Mouse (Mus musculus) thymus, postnatal 0 days (tissue): ENCODE measurements around the gene Smn1. TPM values are rescaled to one million over a fixed set of nuclear protein-coding genes. Genes with fewer than 3 reads are reported as not detected.
"Not testable (repeated sequence)": the region's sequence is repeated elsewhere in the genome, so short reads cannot be mapped to it uniquely, and the experiment has no call there.

Experiments
- DNase-seq: peaks from one replicate; pipeline ENCODE4 v3.0.0-alpha.2; 2015; ENCODE audit warnings: low spot score
- polyA plus RNA-seq: library from polyadenylated mRNA; unstranded; fragments of >200 nt; fragmentation: Nextera tagmentation; extraction: Ambion mirVana; gene quantifications from 2 replicates; pipeline ENCODE4 v1.2.1, GENCODE M21; 2015

The Smn1 gene
- 44.8 and 54.4 TPM in 2 replicates for polyA plus RNA-seq

- peak; percentile 89 for DNase-seq
Measured at GRCm38 (mm10) chr13:100124423-100125257, at the start of gene Smn1. Gene Smn1, plus strand, starts transcription at chr13:100124852.

DNA sequence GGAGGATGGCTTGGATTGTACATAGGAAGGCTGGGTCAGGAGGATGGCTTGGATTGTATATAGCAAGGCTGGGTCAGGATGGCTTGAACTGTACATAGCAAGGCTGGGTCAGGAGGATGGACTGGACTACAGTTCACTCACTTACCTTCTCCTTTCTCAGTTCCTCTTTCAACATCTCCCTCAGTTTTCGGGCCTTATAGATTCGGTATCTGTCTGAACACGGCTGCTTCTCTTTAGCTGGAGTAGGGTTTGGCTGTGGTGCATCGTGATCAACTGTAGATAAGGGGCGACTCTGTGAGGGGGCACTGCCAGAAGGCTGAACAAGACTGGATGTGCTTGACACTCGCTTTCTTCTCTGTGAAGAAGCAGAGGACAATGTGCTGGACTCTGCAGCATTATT lies 25.8 kb upstream of the Smn1 start:
- no peak for DNase-seq

DNA sequence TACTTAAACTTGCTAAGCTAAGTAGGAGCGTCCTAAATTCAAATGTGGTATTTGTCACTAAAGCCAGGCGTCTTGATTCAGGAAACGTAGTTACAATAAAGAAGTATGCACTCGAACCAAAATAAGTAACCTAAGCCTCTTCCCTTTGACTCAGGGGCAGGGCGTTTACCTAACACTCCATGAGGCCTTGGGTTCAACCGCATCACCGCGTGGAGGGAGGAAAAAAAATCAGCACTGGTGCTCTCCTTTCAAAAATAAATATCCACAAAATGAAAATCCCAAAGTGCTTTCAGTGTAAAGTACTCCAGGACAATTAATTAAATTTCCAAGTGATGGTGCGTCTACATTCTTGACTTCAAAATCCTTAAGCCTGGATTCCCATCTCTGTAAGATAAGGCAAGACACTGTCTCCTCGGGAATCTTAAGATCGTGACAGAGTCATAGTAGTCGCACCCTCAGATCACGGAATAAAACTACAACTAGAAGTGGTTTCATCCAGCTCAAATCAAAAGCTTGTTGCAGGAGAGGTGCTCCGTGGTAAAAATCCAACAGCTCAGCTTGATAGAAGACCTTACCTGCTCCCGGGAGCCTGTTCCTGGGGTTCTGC lies 21.5 kb upstream of the Smn1 start:
- no peak for DNase-seq

- peak; percentile 94 for DNase-seq
Measured at GRCm38 (mm10) chr13:100103748-100104254, 20.9 kb upstream of the Smn1 start, which contains the start of gene Bdp1. Gene Bdp1, minus strand, starts transcription at chr13:100104070.

- DNase-seq, result peak; percentile 54
Measured at GRCm38 (mm10) chr13:100107652-100108472, 16.8 kb upstream of the Smn1 start, which contains the start of gene Serf1. Gene Serf1, plus strand, starts transcription at chr13:100108012.

DNA sequence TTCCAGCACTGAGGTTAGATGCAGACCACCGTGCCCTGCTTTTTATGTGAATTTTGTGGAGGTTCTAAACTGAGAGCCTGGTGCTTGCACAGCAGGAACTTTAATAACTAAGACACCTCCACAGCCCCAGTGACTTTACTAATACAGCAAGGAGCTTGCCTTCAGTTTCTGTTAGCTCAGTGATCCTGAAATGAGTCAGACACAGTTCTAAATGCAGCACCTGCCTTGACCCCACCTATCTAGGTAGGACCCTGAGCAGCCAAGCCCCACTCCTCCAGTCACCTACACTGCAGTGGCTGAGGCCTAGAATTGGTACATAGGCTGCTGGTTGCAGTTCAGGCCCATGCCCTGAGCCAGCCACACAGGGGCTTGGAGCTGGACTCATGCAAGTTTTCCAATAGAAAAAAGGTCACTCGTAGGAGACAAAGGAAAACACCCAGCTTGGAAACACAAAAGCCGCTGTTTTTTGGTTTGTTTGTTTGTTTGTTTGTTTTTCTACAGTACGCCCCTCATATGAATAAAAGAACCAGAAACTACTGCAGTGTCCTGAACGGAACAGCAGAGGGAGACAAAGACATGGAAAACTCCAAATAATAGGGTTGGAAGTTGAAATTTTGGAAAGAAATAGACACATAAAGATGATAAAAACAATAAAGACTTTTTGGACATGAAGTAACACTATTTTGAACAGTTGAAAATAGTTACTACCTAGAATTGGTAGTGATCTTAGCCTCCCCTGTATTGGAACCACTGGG lies 12.3 kb upstream of the Smn1 start:
- DNase-seq, result no peak

DNA sequence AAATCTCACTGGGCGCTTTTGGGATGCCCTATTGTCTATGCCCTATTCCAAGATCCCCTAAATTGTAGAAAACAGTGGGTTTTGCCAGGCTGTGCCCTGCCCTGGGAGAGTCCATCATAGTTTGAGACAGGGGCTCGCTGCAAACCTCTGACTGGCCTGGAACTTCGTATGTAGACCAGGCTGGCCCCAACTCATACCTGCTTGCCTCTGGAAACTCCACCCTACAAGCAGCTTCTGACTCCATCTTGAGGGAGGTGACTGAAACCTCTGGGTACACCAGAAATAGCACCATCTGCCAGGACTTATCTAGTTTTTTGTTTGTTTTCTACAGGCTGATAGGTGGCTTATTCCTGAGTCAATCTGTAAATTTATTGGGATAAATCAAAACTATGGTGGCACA lies 682 bp upstream of the Smn1 start:
- no peak for DNase-seq

DNA sequence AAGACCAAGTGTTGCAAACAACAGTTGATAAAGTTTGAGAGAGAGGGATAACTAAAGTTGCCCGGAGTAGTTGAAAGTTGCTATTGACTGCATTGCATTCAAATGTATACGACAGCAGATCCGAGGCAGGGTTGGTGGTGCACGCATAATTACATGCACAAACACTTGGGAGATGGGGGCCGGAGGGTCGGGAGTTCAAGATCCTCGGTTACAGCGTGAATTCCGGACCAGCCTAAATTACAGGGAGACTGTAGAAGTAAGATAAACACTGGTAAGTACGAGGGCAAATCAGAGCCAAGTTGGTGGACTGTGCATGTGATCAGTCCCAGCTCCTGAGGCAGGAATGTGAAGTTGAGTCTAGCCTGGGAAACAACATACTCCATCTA lies 599 bp downstream of the Smn1 start:
- no peak for DNase-seq

DNA sequence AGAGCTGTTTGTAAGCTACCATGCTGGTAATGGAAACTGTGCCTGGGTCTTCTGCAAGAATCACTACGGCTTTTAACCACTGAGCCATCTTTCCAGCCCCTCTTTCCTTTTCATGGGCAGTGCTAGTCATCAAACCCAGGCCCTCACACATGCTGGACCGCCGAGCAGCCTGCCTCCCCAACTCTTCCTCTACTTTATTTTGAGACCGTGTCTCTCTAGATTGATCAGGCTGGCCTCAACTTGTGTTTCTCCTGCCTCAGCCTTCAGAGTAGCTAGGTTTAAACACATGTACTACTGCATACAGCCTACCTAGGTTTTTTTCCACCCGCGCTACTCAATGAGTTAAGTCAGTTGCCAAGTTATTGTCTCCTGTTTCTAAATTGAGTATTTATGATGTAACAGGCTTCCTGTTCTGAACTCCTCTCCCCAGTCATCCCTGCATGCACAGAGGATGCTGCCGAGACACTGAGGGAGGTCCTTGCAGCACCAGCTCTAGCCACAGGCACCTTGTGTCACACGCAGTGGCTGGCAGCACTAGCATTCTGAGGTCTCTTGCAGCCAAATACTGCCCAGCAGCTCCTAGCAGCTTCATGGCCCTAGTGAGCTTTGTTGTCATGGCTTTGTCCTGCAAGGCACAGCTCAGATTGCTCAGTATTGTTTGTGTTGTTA lies 17.1 kb downstream of the Smn1 start:
- no peak for DNase-seq

GRCm38 (mm10) chr13:100152659-100153058 lies 28.0 kb downstream of the Smn1 start:
- DNase-seq, result no peak

DNA sequence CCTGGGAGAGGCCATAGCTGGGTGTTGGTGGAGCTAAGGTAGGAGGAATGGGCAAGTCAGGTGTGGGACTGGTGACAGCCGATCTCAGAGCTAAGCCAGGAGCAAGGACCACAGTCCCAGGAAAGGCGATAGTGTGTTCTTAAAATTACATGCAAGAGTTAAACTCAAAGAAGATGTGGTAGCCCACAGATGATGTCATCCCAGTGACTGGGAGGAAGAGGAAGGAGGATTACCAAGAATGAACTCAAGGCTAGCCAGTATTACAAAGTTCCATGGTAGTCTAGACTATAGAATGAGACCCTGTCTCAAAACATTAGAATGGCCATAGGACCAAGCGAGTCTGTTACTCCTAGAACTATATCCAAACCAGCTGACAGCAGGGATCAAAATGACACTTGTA lies 32.0 kb downstream of the Smn1 start:
- DNase-seq, result no peak

- not testable (repeated sequence) for DNase-seq
Measured at GRCm38 (mm10) chr13:100161171-100161870, 36.7 kb downstream of the Smn1 start.

DNA sequence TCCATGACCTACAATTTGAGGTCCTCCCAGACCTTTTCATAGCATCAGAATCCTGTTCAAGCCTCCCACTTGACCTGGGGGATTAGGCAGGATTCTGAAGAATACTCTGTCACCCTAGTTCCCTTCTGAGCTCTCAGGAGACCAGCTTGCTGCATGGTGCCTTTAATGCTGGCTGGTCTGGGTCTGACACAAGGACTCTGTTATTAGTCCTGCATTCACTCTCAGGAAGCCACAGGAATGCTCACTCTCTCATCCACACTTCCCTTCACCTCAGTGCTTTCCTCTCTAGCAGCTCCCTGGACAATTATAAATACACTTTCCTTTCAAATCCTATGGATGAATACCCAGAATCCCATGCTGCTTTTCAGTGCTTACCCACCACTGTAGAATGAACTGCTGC lies 37.8 kb downstream of the Smn1 start:
- DNase-seq, result not testable (repeated sequence)

DNA sequence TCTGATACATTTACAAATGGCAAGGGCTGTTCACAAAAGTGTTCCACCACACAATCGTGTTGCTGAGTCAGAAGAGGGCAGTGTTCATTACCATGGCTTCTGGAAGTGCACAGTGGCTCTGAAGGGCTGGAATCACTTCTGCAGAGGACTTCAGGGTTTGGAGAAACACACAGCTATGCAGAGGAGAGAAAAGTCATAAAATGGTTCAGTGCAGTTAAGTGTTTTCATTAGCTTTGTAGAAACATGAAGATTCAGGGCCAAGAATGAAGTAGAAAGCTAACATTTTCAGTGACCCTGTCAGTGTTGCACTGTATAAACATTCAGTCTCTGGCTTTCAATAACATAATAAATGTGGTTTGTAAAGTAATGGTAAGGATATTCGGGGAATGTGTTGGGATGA lies 41.7 kb downstream of the Smn1 start:
- DNase-seq, result not testable (repeated sequence)

DNA sequence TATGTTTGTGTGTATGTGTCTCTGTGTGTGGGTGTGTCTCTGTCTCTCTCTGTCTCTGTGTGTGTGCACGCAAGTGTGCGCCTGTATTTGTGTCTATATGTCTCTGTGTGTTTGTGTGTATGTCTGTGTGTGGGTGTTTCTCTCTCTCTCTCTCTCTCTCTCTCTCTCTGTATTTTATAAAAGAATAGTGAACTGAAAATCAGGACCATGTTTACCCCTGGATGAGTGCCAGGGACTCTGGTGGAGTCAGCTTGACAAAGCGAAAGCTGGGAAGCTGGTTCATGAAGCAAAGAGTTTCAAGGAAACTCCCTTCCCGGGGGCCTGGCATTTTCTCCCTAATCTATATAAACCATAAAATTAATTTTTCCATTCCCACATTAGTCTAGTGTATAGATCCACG lies 49.7 kb downstream of the Smn1 start:
- not testable (repeated sequence) for DNase-seq

- DNase-seq, result not testable (repeated sequence)
Measured at GRCm38 (mm10) chr13:100183111-100183510, 58.5 kb downstream of the Smn1 start.
